Mouse (Mus musculus): ENCODE data around the gene Amigo3.
"Not testable (repeated sequence)": the region's sequence is repeated elsewhere in the genome, so short reads cannot be mapped to it uniquely, and the experiment has no call there.

Amigo3 gene

DNA sequence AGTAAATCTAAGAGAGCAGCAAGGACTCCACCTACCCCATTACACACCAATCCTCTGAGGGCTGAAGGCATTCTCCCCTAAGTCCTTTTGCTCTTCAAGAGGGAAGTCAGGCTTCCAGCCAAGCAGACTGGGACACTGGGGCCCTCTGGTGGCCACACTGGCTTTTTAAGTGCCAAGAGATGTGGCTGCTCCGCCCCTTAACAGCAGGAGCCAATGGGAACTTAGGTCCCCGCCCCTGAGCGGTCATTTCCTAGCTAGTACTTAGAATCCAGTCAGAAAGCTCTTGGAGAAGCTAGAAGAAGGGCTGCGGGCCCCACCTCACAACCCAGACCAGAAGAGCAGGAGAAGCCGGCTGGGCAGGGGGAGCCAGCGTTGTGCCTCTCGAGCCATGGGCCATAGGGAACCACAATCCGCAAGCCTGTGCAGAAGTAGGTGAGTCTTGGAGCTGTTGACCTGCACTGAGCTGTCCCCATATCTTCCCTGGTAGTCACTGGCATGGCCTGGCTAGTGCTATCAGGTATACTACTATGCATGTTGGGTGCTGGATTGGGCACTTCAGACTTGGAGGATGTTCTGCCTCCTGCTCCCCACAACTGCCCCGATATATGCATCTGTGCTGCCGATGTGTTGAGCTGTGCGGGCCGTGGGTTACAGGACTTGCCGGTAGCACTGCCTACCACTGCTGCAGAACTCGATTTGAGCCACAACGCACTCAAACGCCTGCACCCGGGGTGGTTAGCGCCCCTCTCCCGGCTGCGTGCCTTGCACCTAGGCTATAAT is at the start of gene Amigo3:
Gene Amigo3, plus strand, starts transcription at position 275 of the 780 bp plus-strand sequence.
- DNase-seq (ENCODE audit: low read depth, low spot score), result peak; percentile 93

DNA sequence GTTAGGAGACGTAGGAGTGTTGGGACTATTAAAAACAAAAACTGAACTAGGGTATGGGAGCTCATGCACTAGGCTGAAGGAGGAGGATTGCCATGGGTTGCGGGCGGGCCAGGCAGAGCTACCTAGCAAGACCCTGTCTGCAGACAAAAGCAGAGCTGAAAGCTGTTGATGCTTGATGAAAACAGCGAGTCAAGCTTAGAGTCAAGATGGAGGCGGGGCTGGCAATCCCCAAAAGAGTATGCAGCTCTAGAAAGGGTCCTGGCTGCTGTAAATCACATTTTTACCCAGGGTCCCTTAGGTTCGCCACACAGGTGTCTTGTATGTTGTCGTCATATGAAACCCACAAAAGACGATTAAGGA is 49.4 kb upstream of the Amigo3 start:
- DNase-seq (ENCODE audit: low read depth, low spot score), result no peak

DNA sequence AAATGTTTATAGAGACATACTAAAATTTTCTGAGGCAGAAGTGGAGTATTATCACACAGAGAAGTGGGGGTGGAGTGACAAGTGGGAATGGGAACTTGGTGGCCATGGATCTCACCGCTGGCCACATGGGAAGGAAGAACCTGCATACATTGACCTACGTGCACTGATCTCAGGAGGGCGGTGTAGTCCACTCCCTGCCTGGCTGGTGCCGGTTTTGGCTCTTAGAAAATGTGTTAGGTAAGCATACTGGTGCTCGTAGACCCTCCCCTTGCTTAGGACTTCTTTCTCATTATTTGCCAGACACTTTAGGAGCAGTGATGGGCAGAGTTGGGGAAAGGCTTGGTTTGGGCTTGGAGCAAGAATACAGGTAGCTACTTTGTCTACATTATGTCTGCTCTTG is 44.9 kb upstream of the Amigo3 start:
- no peak for DNase-seq (ENCODE audit: low read depth, low spot score)

- DNase-seq (ENCODE audit: low read depth, low spot score), result no peak
Observed at GRCm38 (mm10) chr9:108010385-108010784, 42.6 kb upstream of the Amigo3 start.

DNA sequence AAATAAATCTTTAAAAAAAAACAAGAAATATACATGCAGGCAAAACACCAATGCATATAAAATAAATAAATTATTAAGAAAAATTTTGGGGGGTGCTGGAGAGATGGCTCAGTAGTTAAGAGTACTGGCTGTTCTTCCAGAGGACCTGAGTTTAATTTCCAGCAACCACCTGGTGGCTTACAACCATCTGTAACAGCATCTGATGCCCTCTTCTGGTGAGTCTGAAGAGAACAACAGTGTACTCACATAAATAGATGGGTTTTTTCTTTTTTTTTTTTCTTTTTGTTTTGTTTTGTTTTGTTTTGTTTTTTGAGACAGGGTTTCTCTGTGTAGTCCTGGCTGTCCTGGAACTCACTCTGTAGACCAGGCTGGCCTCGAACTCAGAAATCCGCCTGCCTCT is 39.4 kb upstream of the Amigo3 start:
- DNase-seq (ENCODE audit: low read depth, low spot score), result not testable (repeated sequence)

- no peak for DNase-seq (ENCODE audit: low read depth, low spot score)
Observed at GRCm38 (mm10) chr9:108017127-108017526, 35.8 kb upstream of the Amigo3 start.

DNA sequence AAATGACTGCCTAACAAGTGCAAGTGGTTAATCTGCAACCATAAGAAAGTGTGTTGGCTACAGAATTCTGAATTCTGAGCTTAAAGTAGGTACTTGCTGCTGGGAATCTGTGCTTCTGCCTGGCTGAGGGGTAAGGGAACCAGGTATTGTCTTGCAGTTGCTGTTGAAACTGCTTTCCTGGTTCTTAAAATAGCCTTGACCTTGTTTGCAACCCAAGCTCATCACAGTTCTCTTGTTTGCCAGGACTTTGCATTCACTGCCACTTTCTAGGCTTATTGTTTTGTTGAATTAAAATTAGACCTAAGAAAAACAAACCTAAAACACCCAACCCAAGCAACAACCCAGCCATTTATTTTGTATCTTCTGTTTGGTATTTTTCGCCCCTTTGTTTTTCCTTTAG is 32.2 kb upstream of the Amigo3 start:
- no peak for DNase-seq (ENCODE audit: low read depth, low spot score)

- DNase-seq (ENCODE audit: low read depth, low spot score), result no peak
Observed at GRCm38 (mm10) chr9:108023216-108023615, 29.7 kb upstream of the Amigo3 start.

- no peak for DNase-seq (ENCODE audit: low read depth, low spot score)
Observed at GRCm38 (mm10) chr9:108026584-108026983, 26.4 kb upstream of the Amigo3 start.

DNA sequence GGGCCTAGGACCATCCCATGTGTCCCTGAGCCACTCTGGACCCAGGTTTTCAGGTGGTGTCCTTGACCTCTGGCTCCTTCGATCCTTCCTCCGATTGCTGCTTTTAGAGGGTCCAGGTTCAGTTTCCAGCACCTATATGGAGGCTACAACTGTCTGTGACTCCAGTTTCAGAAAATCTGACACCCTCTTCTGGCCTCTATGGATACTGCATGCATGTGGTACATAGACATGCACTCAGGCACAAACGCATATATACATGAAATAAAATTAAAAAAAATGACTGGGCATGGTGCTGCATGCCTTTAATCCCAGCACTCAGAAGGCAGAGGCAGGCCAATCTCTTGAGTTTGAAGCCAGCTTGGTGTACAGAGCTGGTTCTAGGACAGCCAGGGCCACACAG is 25.1 kb upstream of the Amigo3 start:
- no peak for DNase-seq (ENCODE audit: low read depth, low spot score)

- DNase-seq (ENCODE audit: low read depth, low spot score), result no peak
Observed at GRCm38 (mm10) chr9:108032126-108032525, 20.8 kb upstream of the Amigo3 start.

DNA sequence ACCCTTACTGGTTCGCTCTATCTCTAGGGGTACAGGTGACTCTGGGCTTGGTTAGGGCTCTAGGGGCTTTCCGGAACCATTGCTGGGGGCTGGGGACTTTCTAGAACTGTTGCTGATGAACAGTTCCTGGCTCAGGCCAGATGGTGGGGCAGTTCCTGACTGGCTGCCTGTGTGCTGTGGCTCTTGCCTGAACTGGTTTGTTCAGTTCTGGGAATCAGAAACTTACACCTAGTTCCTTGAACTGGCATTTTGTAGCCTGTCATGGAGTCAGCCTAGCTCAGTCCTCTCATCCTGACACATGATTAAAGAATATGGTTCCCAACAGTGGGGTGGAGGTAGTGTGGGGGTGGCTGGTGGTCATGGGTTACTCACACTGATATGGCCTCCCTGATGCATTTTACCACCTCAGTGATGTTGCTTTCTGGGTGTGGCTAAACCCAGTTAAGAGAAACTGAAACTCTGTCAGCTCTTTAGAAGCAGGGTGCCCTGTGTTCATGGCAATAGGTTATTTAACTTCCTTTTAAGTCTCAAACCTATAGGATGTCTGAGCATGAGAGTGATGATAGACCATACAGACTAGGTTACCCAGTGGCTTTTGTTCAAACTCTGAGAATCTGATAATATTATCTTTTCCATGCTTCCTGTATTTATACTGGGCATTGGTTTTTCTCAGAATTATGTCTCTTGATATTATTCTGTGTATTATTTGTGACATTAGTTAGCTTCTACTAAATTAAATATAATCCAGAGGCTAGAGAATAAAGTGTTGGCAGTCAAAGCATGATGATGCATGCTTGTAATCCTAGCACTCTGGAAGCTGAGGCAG is 17.4 kb upstream of the Amigo3 start:
- no peak for DNase-seq (ENCODE audit: low read depth, low spot score)

DNA sequence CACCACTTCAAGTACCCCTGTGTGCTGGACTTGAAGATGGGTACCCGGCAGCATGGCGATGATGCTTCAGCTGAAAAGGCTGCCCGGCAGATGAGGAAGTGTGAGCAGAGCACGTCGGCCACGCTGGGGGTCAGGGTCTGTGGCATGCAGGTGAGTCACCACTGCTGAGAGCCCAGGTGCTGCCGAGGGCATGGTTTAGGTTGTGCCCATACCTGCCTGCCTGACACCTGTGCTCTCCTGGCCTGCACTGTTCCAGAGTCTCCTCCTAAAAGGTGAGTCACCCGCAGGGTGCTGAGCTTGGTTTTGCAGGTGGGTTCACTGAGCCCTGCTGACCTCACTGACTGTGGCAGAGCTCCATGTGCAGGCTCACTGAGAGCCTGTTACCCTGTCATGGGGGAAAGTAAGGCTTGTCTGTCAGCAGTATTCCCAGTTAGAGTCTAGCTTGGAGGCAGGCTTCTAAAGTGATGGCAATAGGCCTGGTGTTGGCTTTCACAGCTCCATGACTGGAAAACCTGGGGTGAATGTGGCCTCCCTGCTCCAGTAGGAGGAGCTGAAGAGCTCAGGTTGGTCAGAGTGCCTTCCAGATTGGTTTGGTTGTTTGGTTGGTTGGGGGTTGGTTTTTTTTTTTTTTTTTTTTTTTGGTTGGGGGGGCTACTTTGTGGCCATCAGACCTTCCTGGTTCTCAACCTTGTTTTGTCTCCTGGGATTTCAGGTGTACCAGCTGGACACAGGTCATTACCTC is 8.0 kb upstream of the Amigo3 start:
- DNase-seq (ENCODE audit: low read depth, low spot score), result no peak

DNA sequence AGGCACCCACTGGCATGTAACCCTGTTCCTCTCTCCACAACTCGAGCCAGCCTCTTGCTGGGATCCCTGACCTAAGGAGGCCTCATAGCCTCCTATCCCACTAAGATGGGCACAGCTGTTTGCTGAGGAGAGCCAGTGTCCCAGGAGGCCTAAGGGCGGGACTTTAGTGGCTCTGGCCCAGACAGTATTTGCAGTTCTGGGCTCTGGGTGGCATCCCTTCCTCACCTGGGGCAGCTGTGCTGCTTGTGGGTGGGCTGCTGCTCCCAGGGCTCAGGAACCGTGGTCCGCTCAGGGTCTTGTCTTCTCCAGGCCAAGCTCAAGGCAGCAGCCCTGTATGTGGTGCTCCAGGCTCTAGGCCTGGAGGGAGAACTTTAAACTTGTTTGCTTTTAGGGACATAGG is 6.4 kb upstream of the Amigo3 start:
- DNase-seq (ENCODE audit: low read depth, low spot score), result no peak

DNA sequence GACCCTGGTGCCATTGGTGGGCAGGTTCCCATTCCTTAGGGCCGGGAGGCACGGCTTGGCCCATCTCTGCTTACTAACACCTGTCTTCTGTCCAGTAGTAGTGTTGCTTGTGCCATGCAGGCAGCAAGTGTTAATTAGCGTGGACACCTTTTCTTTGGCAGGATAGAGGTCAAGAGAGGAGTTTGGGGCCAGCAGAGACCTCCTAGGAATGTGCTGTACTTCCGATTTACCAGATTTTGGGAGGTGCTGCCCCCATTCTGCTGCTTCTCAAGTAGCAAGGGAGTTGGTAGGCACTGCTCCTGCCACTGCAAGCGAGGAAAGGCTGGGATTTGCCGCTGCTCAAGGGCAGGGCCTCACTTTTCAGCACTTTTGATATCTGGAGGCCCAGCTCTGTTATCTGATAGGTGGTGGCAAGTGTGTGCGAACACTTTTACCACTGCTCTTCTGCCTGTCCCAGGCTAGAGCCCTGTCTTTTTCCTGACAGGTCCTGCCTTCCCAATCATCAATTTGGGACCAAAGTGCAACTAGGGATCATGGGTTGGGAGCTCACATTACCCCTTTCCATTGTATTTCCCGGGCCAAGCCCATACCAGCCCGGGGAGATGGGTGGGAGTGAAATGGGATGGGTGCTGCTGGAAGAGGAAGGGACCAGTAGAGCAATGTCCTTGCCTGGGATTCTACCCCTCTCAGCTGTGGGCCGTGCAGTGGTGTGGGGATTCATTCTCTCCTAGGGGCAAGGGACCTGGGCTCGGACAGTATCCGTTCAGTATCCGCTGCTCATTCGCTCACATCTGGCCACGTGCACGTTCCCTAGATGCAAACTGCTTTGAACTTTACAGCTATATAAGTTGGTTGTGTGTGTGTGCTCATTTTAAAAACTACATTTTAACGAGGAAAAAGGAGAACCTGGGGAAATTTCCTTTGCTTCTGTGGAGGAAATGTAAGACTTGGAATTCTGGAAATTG is 5.1 kb upstream of the Amigo3 start:
- DNase-seq (ENCODE audit: low read depth, low spot score), result no peak

DNA sequence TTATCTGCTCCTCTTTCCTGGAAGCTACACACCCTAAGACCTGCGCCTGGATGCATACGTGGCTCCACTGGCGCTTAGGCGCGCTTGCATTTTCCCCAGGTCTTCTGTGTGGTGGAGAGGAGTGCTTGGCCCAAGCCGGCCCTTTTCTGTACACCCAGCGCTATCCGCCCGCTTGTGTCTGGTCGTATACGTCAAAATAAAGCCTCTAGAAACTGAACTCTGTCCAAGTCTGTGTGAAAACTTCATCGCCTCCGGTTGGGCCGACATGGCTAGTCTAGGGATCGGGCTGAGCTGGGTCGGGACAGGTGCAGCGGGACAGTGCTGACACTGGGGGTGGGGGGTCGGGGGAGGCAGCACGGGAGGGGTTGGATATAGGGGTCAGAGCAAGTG is 4.4 kb upstream of the Amigo3 start:
- DNase-seq (ENCODE audit: low read depth, low spot score), result no peak

- peak; percentile 91 for DNase-seq (ENCODE audit: low read depth, low spot score)
Observed at GRCm38 (mm10) chr9:108049016-108049455, 3.9 kb upstream of the Amigo3 start, which contains the start of gene Gmppb. TSS of gene Gmppb (plus strand) at chr9:108049242.

GRCm38 (mm10) chr9:108049561-108050251 is 3.3 kb upstream of the Amigo3 start:
- DNase-seq (ENCODE audit: low read depth, low spot score), result no peak

- DNase-seq (ENCODE audit: low read depth, low spot score), result no peak
Observed at GRCm38 (mm10) chr9:108051184-108051930, 1.6 kb upstream of the Amigo3 start.

DNA sequence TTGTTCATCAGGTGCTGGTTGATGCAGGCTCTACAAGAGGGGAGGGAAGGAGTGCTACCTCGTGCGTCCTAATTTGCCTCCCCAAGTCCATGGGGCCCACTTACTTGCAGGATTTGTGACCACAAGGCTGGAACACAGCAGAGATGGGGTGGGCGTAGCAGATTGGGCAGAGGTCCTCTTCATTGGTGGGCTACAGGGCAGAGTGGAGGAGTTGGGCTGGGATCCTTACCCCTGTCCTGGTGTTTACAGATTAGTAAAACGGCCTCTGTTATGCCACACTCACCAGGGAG is 1.1 kb upstream of the Amigo3 start:
- no peak for DNase-seq (ENCODE audit: low read depth, low spot score)

All from c-Kit-negative CD71-positive TER-119-positive erythroid progenitor cells, embryonic 14.5 days (primary cell).